Mouse (Mus musculus) urinary bladder, postnatal 25 days (tissue): ENCODE results near the gene Srsf10.

Experiments
- DNase-seq: peaks from one replicate; pipeline ENCODE4 v3.0.0; 2022; ENCODE audit warnings: low spot score

The Srsf10 gene

DNA sequence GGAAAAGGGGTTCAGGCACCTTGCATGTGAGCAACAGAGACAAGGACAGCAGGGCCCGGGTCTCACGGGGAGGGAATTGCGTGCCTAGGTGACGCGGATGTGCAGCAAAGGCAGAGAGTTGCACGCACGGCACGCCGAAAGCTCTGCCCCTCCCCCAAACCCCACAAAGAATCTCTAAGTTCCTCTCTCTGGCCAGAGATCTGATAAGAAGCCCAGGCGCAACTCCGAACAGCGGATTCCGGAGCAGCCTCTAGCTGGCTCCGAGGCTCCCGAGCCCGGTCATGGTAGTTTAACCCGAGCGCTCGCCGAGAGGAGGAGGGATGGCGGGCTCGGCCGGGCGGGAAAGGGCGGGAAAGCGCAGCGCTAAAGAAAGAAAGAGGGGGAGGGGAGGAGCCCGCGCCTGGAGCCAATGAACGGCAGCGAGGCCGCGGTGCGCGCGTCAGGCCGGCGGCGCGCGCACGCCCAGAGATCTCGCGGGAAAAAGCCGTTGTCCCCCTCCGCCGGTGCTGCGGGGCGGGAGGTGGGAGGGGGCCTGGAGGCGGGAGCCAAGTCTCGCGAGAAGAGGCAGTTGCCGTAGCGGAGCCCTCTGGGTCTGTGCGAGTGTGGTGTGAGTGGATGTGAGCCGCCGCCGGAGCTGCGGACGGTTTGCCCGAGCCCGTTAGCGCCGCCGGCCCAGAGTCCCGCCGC is at the start of gene Srsf10:
Srsf10 (plus strand) TSS at position 212 of the 687 bp plus-strand sequence.
- peak; percentile 93 for DNase-seq

DNA sequence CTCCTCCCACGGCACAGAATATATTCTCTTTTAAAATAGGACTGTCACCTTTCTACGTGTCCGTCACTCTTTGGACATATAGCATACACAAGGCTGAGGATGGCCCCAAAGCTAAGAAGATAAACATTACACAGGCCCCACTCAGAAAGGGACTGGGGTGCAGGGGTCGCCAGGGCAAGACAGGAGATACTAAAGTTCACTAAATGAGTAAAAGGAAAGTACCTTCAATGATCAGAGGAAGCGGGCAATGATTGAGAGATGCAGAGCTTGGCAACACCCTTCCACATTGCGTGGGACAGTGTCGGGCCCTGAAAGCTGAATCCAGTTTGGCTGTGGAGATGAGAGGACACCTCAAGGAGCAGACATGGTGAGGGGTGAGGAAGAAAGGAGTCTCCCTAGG is 40.7 kb upstream of the Srsf10 start:
- DNase-seq, result no peak

DNA sequence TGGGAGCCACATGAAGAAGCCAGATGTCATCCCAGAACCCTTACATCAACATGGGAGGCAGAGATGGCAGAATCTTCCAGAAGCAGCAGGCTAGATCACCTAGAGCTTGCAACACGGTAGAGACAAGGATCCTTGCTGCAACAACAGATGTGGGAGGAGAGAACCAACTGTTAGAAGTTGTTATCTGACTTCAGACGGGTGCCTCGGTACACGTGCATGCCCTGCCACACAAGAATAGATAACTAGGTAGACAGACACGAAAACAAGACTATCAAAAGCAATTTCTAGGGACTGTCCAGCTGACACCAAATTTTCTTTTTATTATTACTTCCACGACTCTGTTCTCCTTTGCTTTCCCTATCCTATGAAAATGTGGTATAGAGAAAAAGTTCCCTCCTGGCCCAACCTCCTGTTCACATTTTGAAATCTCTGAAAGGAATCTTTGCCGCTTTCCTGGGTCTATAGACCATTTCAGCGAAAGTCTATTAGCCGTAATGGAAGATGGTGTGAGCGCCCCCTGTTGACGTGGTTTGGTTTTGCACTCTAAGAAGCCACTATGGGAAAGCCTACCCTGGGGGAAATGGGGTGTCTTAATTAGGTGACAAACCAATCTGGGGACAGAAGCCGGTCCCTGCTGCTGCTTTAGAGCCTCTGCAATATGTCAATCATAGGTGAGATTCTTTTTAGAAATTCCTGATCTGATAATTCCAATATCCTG is 38.5 kb upstream of the Srsf10 start:
- DNase-seq, result peak; percentile 31

DNA sequence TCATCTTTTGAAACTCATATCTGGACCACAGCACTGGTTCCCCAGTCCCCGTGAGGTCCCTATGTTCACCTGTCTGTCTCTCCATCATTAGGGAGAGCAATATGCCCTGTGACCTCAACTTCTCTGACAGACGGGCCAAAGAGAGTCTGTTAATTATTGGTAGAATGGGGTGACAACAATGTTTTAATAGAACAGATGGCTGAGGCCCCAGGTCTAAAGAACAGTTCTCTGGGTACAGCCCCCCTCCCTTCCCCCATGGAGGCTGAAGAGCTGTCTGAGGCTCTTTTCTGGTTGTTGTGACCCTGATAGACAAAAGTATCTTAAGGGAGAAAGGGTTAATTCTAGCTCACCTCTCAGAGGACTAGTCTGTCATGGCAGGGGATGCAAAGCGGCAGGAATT is 37.2 kb upstream of the Srsf10 start:
- no peak for DNase-seq

DNA sequence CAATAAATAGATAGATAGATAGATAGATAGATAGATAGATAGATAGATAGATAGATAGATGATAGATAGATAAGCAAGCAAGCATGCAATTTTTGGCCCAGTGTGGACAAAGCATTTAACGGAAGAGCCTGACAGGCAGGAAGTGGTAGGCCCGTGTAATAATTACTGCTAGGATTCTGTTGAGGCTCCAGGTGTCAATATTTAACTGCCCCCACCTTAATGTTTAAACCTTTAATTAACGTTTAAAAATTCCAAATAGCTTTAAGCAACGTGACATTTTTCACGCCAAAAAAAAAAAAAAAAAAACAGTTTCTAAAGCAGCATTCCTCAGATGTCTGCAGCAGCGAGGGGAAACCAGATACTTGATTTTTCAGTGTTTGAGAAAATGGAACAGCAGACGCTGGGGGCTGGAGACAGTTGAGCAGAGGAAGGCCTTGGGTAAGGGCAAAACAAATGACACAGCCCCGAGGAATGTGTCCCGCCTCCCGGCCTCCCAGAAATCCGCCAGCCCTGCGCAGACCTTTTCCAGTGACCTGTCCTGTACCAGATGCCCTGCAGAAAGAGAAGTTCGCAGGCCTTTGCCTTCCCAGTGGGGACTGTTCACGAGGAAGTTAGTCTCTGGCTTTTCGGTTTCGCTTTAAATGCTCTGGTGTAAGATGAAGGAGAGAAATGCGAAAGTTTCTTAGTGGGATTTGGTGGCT is 35.6 kb upstream of the Srsf10 start:
- DNase-seq, result no peak

DNA sequence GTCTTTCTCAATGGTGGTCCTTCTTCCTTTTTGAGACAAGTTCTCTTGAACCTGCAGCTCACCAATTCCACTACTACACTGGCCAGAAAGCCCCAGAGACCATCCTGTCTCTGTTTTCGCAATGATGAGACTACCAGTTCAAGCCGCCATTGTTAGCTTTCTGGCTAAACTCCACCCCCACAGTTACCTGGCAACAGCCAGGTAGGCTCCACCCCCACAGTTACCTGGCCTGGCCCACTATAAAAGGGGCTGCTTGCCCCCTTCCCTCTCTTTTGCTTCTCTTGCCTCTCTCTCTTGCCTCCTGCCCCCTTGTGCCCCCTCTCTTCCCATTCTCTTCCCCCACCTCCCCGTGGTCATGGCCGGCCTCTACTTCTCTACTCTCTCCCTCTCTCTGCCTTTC is 33.8 kb upstream of the Srsf10 start:
- DNase-seq, result no peak

DNA sequence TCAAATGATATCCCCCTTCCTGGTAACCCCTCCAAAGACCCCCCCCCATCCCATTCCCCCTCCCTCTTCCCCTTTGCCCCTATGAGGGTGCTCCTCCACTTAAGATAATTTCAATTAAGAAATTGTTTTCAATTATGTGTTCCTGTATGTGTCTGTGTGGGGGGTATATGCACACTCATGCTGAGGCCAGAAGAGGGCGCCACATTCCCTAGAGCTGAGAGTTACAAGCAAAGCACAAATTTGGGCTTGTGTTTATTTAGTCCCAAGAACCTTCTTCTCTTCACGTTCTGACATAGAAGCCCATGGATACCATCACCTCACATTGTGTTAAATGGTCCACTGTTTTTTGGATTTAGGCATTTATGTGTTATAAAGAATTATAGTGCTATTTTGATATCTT is 32.2 kb upstream of the Srsf10 start:
- no peak for DNase-seq

DNA sequence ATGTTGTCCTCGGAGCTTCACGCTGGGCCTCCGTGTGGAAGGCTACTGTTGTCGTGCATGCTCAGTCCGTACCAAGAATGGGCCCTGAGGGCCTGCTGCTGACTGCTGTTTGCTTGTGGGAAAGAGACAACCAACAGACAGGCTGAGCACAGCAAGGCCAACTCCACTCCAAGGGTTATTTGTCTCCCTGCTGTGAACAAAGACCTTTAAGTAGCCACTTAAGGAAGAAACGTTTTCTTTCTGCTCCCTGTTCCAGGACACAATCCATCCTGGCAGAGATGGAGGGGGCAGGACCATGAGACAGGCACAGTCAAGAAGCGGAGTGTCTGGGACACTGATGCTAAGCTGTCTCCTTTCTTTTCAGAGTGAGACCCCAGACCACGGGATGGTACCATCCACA is 31.3 kb upstream of the Srsf10 start:
- no peak for DNase-seq

DNA sequence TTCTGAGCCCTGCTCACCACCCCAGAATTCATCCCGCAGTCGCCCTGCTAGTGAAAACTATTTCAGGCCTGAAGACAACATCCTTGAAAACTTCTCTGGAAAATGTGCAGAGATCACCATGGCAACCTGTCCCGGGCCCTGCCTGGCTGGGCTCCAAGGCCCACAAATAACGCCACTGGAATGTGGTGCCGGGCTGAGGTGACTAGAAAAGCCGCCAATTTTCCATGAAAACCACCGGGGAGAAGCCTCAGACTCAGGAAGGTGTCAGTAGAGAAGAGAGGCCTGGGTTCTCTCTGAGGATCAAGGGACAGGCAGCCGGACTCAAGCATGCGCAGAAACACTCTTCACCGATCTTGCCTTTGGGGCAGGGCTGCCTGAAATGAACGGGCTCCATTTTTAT is 27.1 kb upstream of the Srsf10 start:
- DNase-seq, result peak; percentile 27

DNA sequence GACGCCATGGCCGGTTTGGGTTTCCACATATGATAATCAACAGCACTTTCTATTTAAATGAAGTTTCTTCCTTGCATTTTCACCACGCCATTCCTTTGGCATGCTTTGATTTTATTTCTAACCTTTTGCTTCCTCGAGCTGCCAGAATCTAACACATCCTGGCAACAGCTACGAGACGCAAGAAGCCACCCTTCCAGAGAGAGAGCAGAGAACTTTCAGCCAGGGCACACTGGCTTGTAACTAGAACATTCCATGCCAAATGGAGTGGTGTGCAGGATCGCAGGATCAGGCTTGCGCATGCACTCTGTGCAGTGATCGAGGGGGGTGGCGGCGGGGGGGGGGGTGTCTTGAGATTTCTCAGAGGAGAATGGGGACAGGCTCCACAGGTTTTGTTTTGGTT is 23.5 kb upstream of the Srsf10 start:
- DNase-seq, result no peak

DNA sequence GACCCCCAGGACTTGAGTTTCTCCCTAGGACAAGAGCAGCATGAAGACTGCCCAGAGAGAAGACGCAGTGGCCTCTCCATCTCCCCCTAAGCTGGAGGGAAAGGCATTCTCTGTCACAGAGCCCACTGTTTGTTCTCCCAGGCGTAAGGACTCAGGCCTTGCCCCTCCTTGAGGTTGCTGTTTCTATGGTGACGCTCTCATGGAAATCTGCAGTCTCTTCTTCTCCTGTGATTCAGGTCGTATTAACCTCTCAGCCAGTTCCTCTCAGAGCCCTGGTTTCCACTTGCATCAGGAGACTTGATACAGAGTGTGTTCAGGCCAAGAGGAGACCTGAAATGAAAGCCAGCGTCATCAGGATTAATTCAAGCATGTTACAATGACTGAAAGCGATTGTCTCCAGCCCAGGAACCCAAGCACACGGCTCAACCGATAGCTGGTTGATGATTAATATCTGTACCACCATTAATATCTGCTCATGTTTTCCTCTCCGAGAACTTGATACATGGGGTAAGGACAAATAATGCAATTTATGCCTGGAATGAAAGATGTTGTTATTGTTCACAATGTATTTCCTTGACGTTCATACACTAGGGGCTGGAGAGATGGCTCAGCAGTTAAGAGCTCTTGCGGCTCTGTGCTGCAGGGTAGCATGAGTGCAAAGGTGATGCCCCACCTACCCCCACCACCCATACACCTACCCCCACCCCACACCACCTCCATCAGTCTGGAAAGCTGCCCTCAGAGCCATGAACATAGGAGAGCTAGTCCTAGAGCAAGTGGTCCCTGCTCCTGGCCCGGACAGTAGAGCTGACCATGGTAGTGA is 22.0 kb upstream of the Srsf10 start:
- no peak for DNase-seq

DNA sequence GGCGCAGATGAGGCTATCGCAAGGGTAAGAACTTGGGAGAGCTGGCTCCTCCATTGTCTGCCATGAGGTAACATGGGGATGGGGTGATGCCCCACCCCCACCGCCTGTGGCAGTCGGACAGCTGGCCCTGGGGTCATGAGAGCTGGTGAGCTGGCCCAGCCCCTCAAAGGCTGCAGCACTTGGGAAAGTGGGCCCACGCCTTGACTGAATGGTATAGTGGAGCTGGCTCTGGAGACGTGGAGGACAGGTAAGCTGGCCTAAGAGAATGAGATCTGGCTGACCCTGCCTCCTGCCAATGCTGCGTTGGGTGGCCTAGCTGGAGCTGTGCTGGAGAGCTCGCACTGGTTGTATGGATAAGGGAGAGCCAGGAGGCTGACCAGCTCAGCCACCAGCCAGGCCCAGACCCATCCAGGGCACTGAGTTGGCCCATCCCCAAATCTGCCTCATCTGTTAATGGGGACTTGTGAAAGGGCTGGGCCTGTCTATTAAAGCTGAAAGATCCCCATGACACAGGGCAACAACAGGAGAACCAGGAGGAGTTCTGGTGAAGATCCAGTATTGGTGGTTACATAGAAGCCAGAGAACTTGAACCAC is 21.3 kb upstream of the Srsf10 start:
- no peak for DNase-seq

DNA sequence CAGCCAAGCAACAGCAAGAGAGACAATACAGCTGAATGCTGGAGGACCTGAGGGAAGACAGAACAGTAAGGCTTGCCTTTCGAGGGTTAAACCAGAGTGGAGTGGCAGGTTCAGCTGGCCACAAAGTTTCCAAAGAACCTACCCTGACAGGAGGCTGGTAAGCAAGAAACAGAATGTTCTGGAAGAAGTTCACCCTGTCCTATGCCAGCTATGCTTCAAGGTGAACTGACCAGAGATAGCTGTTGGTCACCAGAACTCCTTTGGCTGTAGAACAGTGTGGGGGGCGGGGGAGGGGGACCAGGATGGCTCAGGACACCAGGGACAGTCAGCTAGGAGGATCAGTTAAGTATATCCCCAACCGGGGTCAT is 16.6 kb upstream of the Srsf10 start:
- no peak for DNase-seq

DNA sequence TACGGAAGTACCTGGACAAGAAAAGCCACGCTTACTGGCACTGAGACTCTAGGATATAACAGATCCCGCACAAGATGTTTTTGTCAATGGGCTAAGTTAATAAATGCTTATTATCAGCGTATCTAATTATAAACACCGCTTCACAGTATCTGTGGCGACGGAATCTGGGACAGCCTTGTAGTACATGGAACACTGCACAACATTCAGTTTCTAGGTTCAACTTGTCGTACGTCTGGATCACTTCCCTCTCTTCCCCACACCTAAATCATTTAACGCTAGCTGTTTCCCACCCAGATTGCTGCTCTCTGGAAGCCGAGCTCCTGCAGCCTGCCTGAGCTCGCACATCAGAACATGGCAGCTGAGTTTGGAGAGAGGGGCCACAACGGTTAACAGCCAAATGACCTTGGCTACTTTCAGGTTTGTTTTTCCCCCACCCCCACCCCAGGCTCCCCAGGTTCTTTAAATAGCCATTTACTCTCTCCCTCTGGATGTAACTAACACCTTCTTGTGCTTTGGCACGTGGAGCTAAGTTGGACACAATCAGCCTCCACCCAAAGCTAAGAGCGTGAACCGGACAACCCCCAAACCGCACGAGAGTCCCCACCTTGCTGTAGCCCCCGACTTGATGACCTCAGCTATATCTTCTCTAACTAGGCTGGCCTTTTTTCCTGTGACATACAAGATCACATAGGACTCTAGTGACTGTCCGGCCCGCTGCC is 16.1 kb upstream of the Srsf10 start:
- no peak for DNase-seq

DNA sequence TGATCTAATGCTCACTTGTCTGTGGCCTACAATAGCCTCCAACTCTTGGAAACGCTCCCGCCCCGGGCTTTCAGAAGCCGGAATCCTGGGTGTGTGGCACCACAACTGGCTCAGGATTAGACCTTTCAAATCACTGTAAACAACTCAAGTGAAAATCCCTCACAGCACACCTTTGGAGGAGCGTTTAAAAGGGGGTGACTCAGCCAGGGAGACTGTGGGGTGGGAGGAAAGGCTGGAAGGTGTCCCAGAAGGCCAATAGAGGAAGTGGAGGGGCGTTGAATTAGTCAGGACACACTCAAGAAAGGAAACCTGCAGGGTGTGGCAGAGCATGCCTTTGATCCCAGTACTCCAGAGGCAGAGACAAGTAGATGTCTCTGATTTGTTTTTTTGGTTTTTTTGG is 11.1 kb upstream of the Srsf10 start:
- no peak for DNase-seq

DNA sequence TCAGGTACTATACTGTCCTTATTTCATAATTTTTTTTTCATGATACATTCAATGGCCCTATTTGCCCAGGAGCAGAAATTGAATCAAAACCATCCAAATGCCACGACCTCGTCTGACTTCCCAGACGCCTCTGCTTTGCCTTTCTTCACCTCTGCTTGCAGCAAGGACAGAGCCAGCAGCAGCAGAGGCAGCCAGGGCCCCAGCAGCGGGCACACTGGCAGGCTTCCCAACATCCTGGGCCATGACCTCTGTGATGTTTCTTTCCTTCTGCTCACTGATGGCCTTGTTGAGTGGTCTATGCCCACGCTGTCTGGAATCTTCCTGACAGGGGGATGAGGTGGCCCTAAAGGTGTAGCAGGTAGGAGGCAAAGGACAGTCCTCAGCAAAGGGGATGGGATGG is 8.0 kb upstream of the Srsf10 start:
- DNase-seq, result no peak

DNA sequence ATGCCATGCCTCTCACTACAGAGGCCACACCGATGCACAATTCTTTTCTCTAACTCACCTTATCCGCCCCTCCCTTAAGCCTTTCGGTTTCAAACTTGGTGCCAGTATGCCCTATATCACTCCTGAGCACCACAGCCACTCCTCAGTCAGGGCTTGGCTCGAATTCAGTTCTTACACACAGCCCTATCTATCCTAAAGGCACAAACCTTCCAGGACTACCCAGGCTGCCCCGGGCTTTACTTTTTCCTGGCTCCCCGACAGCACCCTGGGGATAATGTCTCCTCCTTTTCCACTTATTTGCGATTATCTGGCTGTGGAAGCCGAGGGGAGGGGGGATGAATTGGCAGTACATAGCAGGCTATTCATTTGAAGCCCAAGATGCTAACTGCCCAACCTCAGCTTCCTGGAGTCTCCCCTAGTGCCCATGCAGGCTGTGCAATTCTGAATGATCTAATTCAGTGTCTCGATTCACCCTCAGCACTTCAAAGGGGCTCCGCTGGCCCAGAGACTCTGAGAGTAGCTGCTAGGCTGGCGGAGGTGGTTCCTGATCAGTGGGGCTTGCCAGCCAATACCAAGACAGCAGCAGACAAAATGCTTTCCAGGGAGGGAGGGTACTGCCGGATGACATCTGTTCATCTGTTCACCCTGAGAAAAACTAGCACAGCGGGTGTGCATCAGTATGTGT is 5.0 kb upstream of the Srsf10 start:
- DNase-seq, result no peak

DNA sequence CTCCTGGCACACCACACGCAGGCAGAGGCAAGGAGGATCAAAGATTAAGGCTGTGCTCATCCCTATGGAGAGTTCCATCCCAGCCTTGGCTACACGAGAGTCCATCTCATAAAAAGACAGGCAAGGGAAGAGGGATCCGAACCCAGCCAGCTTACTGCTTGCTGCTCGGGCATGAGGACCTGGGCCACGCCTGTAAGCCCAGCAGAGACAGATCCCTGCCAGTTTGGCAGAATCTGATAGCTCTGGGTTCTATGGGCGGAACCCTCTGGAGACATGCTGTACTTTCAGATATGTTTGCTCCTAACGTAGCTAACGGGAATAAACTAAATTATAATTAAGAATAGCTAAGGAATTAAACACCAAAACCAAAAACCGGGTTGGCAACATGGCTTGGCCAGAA is 3.6 kb upstream of the Srsf10 start:
- DNase-seq, result no peak

DNA sequence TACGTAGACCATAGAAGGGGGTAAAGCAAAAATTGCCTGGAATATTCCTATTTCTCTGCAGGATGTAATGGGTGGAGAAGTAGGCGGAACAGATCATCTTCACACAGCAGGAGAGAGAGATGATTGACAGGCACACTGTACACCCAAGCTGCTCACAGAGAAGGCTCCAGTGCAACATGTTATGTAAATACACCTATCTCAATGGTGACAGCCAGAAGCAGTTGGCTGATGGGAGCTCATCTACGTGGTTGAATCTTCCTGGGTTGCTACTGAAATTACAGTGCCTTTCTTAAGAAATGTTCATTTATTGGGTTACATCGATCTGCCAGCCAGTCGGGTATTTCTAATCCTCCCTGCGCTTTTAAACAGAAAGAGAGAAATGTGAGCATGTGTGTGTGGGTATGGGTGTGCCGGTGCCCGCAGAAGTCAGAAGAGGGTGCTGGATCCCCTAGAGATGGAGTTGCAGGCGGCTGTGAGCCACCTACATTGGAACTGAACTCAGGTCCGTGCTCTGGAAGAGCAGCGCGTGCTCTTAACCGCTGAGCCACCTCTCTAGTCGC is 1.5 kb upstream of the Srsf10 start:
- DNase-seq, result no peak

DNA sequence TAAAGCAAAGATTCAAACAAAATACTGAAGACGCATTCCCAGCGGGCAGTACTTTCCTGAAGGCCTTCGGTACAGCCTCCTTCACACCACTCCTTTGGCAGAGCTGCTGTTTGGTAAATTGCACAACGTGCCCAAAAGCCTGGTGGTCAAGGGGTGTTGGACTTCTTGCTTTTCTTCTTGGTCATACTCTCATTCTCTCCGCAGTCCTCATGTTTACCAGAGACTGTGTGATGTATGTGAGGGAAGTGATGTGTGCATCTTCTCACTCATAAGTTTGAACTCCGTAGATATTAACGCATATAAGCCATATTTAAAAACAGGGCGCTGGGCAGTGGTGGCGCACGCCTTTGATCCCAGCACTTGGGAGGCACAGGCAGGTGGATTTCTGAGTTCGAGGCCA is 917 bp upstream of the Srsf10 start:
- no peak for DNase-seq

DNA sequence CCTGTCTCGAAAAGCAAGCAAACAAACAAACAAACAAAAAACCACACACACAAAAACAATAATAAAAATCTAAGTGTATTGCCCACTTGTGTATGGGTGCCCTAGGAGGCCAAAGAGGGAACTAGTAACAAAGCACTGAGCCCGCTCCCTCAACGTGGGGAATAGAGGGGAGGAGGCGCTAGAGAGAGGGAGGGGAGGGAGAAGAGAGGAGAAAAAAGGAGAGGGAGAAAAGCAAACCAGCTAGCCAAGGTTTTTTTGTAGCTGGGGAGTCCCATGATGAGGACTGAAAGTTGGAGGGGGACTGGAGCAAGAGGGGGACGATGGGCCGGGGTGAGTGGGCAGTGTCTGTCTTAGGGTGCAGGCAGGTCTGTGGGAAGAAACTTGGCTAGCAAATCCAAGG is 467 bp upstream of the Srsf10 start:
- DNase-seq, result no peak
